Mouse (Mus musculus) hindbrain, embryonic 16.5 days (tissue): ENCODE data around the gene Ift122. TPM values are rescaled to one million over a fixed set of nuclear protein-coding genes. Genes with fewer than 3 reads are reported as not detected.

ENCODE experiments used
- ATAC-seq: fragments of 200-750 bp; cut with Nextera tagmentation; 2 replicates; pipeline ENCODE4 v1.8.0; 2017; ENCODE audit warnings: moderate TSS enrichment, moderate library complexity
- H3K27ac ChIP-seq: fragments of 300-500 bp; sonication (generic); 2 replicates; pipeline ENCODE4 v1.5.1; 2014; ENCODE audit warnings: low read depth, mild to moderate bottlenecking, control low read depth, low read length, moderate library complexity
- H3K27me3 ChIP-seq: fragments of 300-500 bp; sonication (generic); replicated peaks from 2 replicates; pipeline ENCODE4 v1.6.1; 2014; ENCODE audit warnings: low read length; ENCODE audit not compliant: control insufficient read depth, insufficient read depth
- H3K36me3 ChIP-seq: fragments of 300-500 bp; sonication (generic); 2 replicates; pipeline ENCODE4 v1.6.1; 2014; ENCODE audit warnings: mild to moderate bottlenecking, low read length, moderate library complexity, mixed read lengths; ENCODE audit not compliant: control insufficient read depth, insufficient read depth
- H3K4me1 ChIP-seq: fragments of 300-500 bp; sonication (generic); 2 replicates; pipeline ENCODE4 v1.6.1; 2014; ENCODE audit warnings: low read depth, low read length; ENCODE audit not compliant: control insufficient read depth, insufficient read depth
- H3K4me2 ChIP-seq: fragments of 300-500 bp; sonication (generic); 2 replicates; pipeline ENCODE4 v1.6.1; 2014; ENCODE audit warnings: mild to moderate bottlenecking, low read length, control low read depth, moderate library complexity
- H3K4me3 ChIP-seq: fragments of 300-500 bp; sonication (generic); 2 replicates; pipeline ENCODE4 v1.5.1; 2014; ENCODE audit warnings: mild to moderate bottlenecking, low read length, control low read depth, moderate library complexity
- H3K9ac ChIP-seq: fragments of 300-500 bp; sonication (generic); 2 replicates; pipeline ENCODE4 v1.6.1; 2014; ENCODE audit warnings: low read depth, mild to moderate bottlenecking, control low read depth, low read length, moderate library complexity
- H3K9me3 ChIP-seq: fragments of 300-500 bp; sonication (generic); 2 replicates; pipeline ENCODE4 v1.6.1; 2014; ENCODE audit warnings: mild to moderate bottlenecking, low read length, moderate library complexity; ENCODE audit not compliant: control insufficient read depth
- WGBS: fragments of 180-500 bp; shearing (Covaris S2); extraction: QIAGEN DNeasy Blood & Tissue Kit; methylation state at CpG from one replicate; pipeline ENCODE4 v1.1.7; 2014; 5-methylcytosine and 5-hydroxymethylcytosine counted together
- polyA plus RNA-seq: library from polyadenylated mRNA; unstranded; fragments of >200 nt; fragmentation: Nextera tagmentation; extraction: Ambion mirVana; gene quantifications from 2 replicates; pipeline ENCODE4 v1.2.1, GENCODE M21; 2015

The Ift122 gene
- polyA plus RNA-seq, 1 experiment from 2014 or later = 31.4 TPM

- WGBS = 77% methylated on average over 1 of the region's 1 CpGs
- H3K36me3 ChIP-seq = no peaks in the 10 kb centered on the region
- no peak overlapping the region for H3K9ac ChIP-seq
- H3K4me3 ChIP-seq = no peak overlapping the region
- ATAC-seq = no peak
- H3K27me3 ChIP-seq = no peaks in the 10 kb centered on the region
- H3K9me3 ChIP-seq = peaks cover 5% of the 10 kb centered on the region
- no peaks in the 10 kb centered on the region for H3K4me1 ChIP-seq
- H3K4me2 ChIP-seq = no peak overlapping the region
- no peak overlapping the region for H3K27ac ChIP-seq
Observed at GRCm38 (mm10) chr6:115940603-115941002, 87.3 kb downstream of the Ift122 start.

- WGBS = 14% methylated on average over 7 of the region's 12 CpGs
- no peak for ATAC-seq
- Histone ChIP-seq H3K4me2 (no peak overlapping the region), H3K9ac (no peak overlapping the region), H3K9me3 (peaks cover 5% of the 10 kb centered on the region), H3K36me3 (no peaks in the 10 kb centered on the region), H3K4me3 (no peak overlapping the region), H3K27me3 (no peaks in the 10 kb centered on the region), H3K27ac (no peak overlapping the region), H3K4me1 (no peaks in the 10 kb centered on the region)
Observed at GRCm38 (mm10) chr6:115941128-115941527, 87.9 kb downstream of the Ift122 start.

GRCm38 (mm10) chr6:115943498-115944427 is 90.5 kb downstream of the Ift122 start:
- Histone ChIP-seq H3K4me1 (no peaks in the 10 kb centered on the region), H3K4me2 (no peak overlapping the region), H3K4me3 (no peak overlapping the region), H3K36me3 (no peaks in the 10 kb centered on the region), H3K9me3 (no peaks in the 10 kb centered on the region), H3K27ac (no peak overlapping the region), H3K27me3 (no peaks in the 10 kb centered on the region), H3K9ac (no peak overlapping the region)
- 79% methylated on average over 9 of the region's 9 CpGs for WGBS
- no peak for ATAC-seq

- no peak within 1 kb of the TSS for H3K4me3 ChIP-seq
- no peaks in the 10 kb centered on the region for H3K36me3 ChIP-seq
- H3K27me3 ChIP-seq = no peaks in the 10 kb centered on the region
- H3K27ac ChIP-seq = no peak within 1 kb of the TSS
- H3K9me3 ChIP-seq = no peaks in the 10 kb centered on the region
- no peak within 1 kb of the TSS for H3K9ac ChIP-seq
- no peak within 1 kb of the TSS for H3K4me2 ChIP-seq
- H3K4me1 ChIP-seq = no peaks in the 10 kb centered on the region
- ATAC-seq = no peak
- 82% methylated on average over 5 of the region's 5 CpGs for WGBS
Observed at GRCm38 (mm10) chr6:115944638-115945037, 91.4 kb downstream of the Ift122 start, which contains the start of gene H1foo. Gene H1foo, plus strand, starts transcription at chr6:115944938.

GRCm38 (mm10) chr6:115945633-115946032 is 92.4 kb downstream of the Ift122 start:
- Histone ChIP-seq H3K4me2 (no peak overlapping the region), H3K27ac (no peak overlapping the region), H3K27me3 (no peaks in the 10 kb centered on the region), H3K36me3 (no peaks in the 10 kb centered on the region), H3K9me3 (no peaks in the 10 kb centered on the region), H3K4me3 (no peak overlapping the region), H3K4me1 (no peaks in the 10 kb centered on the region), H3K9ac (no peak overlapping the region)
- 85% methylated on average over 8 of the region's 8 CpGs for WGBS
- ATAC-seq = no peak

GRCm38 (mm10) chr6:115946389-115946788 is 93.1 kb downstream of the Ift122 start:
- H3K36me3 ChIP-seq = no peaks in the 10 kb centered on the region
- 24% methylated on average over 6 of the region's 6 CpGs for WGBS
- peak; percentile 64; the same call in 1 of the 2 replicates for ATAC-seq
- no peak overlapping the region for H3K27ac ChIP-seq
- no peak overlapping the region for H3K4me2 ChIP-seq
- H3K9ac ChIP-seq = no peak overlapping the region
- H3K9me3 ChIP-seq = no peaks in the 10 kb centered on the region
- H3K4me1 ChIP-seq = no peaks in the 10 kb centered on the region
- no peak overlapping the region for H3K4me3 ChIP-seq
- no peaks in the 10 kb centered on the region for H3K27me3 ChIP-seq

GRCm38 (mm10) chr6:115954506-115955074 is 101.3 kb downstream of the Ift122 start:
- Histone ChIP-seq H3K4me3 (no peak overlapping the region), H3K4me2 (no peak overlapping the region), H3K9me3 (no peaks in the 10 kb centered on the region), H3K27me3 (no peaks in the 10 kb centered on the region), H3K4me1 (peaks cover 13% of the 10 kb centered on the region), H3K27ac (no peak overlapping the region), H3K9ac (no peak overlapping the region), H3K36me3 (no peaks in the 10 kb centered on the region)
- ATAC-seq = no peak
- 72% methylated on average over 9 of the region's 9 CpGs for WGBS

GRCm38 (mm10) chr6:115955169-115955568 is 101.9 kb downstream of the Ift122 start:
- H3K27ac ChIP-seq = no peak overlapping the region
- no peaks in the 10 kb centered on the region for H3K27me3 ChIP-seq
- 83% methylated on average over 4 of the region's 4 CpGs for WGBS
- no peak overlapping the region for H3K4me3 ChIP-seq
- no peaks in the 10 kb centered on the region for H3K36me3 ChIP-seq
- ATAC-seq = no peak
- H3K4me2 ChIP-seq = no peak overlapping the region
- H3K9ac ChIP-seq = no peak overlapping the region
- peaks cover 13% of the 10 kb centered on the region for H3K4me1 ChIP-seq
- no peaks in the 10 kb centered on the region for H3K9me3 ChIP-seq

- no peaks in the 10 kb centered on the region for H3K9me3 ChIP-seq
- WGBS = 85% methylated on average over 11 of the region's 11 CpGs
- H3K27ac ChIP-seq = no peak overlapping the region
- H3K36me3 ChIP-seq = no peaks in the 10 kb centered on the region
- ATAC-seq = no peak
- no peak overlapping the region for H3K4me2 ChIP-seq
- no peak overlapping the region for H3K4me3 ChIP-seq
- H3K9ac ChIP-seq = no peak overlapping the region
- H3K4me1 ChIP-seq = peaks cover 13% of the 10 kb centered on the region
- H3K27me3 ChIP-seq = no peaks in the 10 kb centered on the region
Observed at GRCm38 (mm10) chr6:115955664-115956063, 102.4 kb downstream of the Ift122 start.
